Mouse (Mus musculus) CH12.LX (cell line): ENCODE data around the gene Mcam.

Experiments used
- CTCF ChIP-seq, 2 experiments: IDR thresholded peaks in 1 of 2; conservative IDR thresholded peaks in 1 of 2; 2 replicates each; pipeline ENCODE4 v1.5.1; 2011 to 2012; ENCODE audit warnings: low read depth in 2 of 2, low read length in 2 of 2, improper control_type of control experiment in 1 of 2, inconsistent platforms in 1 of 2, mild to moderate bottlenecking in 1 of 2, moderate library complexity in 1 of 2
- EP300 ChIP-seq: IDR thresholded peaks from 2 replicates; pipeline ENCODE4 v1.6.1; 2011; ENCODE audit warnings: low read length, improper control_type of control experiment
- ETS1 ChIP-seq: conservative IDR thresholded peaks from 2 replicates; pipeline ENCODE4 v1.6.1; 2012; ENCODE audit warnings: low read depth, mild to moderate bottlenecking, inconsistent platforms, low read length, improper control_type of control experiment, moderate library complexity
- GABPA ChIP-seq: IDR thresholded peaks from 2 replicates; pipeline ENCODE4 v1.6.1; 2012; ENCODE audit warnings: low read depth, low read length, improper control_type of control experiment, inconsistent platforms; ENCODE audit not compliant: insufficient replicate concordance
- MAX ChIP-seq: IDR thresholded peaks from 2 replicates; pipeline ENCODE4 v1.6.1; 2011; ENCODE audit warnings: low read length, improper control_type of control experiment
- MYC ChIP-seq: IDR thresholded peaks from 2 replicates; pipeline ENCODE4 v1.6.1; 2011; ENCODE audit warnings: low read depth, mild to moderate bottlenecking, improper control_type of control experiment, low read length
- NELFE ChIP-seq: IDR thresholded peaks from 2 replicates; pipeline ENCODE4 v1.6.1; 2011; ENCODE audit warnings: low read depth, low read length, improper control_type of control experiment
- POLR2A ChIP-seq: IDR thresholded peaks from 2 replicates; pipeline ENCODE4 v1.6.1; 2011; ENCODE audit warnings: low read depth, mild to moderate bottlenecking, improper control_type of control experiment, low read length
- POLR2AphosphoS2 ChIP-seq: IDR thresholded peaks from 2 replicates; pipeline ENCODE4 v1.6.1; 2011; ENCODE audit warnings: low read depth, low read length, improper control_type of control experiment
- RAD21 ChIP-seq: IDR thresholded peaks from 2 replicates; pipeline ENCODE4 v1.6.1; 2011; ENCODE audit warnings: low read depth, mild to moderate bottlenecking, low read length, improper control_type of control experiment, moderate library complexity
- UBTF ChIP-seq: IDR thresholded peaks from 2 replicates; pipeline ENCODE4 v1.6.1; 2012; ENCODE audit warnings: low read depth, mild to moderate bottlenecking, inconsistent platforms, low read length, improper control_type of control experiment, moderate library complexity

DNA sequence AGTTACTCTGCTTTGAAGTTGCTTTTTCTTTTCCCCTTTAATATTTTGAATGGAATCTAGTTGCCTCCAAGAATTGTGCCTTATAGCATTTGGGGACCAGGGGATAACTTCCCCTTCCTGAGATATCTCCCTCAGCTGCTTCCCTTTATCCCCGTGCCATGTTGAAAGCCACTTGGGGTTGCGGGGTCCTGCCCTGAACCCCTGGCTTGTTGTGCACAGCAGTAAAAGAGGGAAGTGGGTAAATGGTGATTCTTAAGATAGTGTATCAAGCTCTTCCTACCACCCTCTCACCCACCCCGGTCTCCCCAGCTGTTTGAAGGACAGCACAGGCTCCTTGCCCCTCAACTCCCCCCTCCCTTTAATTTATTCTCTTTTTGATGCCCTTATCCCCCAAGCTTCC is 39.5 kb upstream of the Mcam start:
- TF ChIP-seq ETS1 (no peak), EP300 (no peak), RAD21 (no peak), CTCF (conservative IDR thresholded peaks at IDR 0.05 in 1 of 2, IDR thresholded peaks at IDR 0.05 in 1 of 2; ENCODE audit: low read depth in 2 of 2, low read length in 2 of 2) (no peak), MAX (no peak), POLR2A (no peak), NELFE (no peak), GABPA (no peak), POLR2AphosphoS2 (no peak), UBTF (no peak), MYC (no peak)
